Mouse (Mus musculus): ENCODE measurements around the gene Hhat.

DNA sequence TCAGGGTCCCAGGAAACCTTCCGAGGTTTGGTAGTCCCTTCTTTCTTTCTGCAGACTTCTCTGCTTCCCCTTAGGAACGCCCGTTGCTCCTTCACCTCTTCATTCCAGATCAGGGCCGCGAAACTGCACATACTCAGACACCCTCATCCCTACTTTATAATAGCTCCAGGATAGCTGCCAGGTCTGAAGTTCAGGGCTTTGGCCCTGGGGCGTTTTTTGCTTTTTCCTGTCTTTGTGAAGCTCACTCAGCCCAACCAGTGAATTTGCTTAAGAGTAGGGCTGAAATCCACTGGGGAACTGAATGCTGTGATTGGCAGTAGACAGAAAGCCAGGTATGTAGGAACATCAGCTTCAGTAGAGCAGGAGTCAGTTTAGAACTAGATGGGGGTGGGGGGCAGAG, 293.5 kb downstream of the Hhat start:
- TF ChIP-seq POLR2A (IDR thresholded peaks at IDR 0.05; ENCODE audit: low read depth, low read length) (no peak), CTCF (IDR thresholded peaks at IDR 0.05; ENCODE audit: borderline replicate concordance, insufficient read depth, low read length) (no peak)
